Mouse (Mus musculus) hindbrain, embryonic 12.5 days (tissue): ENCODE results near the gene Atp6v0d1. TPM values are rescaled to one million over a fixed set of nuclear protein-coding genes. Genes with fewer than 3 reads are reported as not detected.
A peak's percentile ranks its signal among the peaks of the same experiment; 100 is the strongest.

ENCODE experiments used
- ATAC-seq: fragments of 200-750 bp; cut with Nextera tagmentation; 2 replicates; pipeline ENCODE4 v1.8.0; 2017; ENCODE audit warnings: moderate TSS enrichment; ENCODE audit not compliant: low FRiP score
- H3K27ac ChIP-seq: fragments of 300-500 bp; sonication (generic); 2 replicates; pipeline ENCODE4 v1.5.1; 2016; ENCODE audit warnings: mild to moderate bottlenecking
- H3K27me3 ChIP-seq: fragments of 300-500 bp; sonication (generic); 2 replicates; pipeline ENCODE4 v1.6.1; 2016; ENCODE audit warnings: mild to moderate bottlenecking
- H3K36me3 ChIP-seq: fragments of 300-500 bp; sonication (generic); 2 replicates; pipeline ENCODE4 v1.6.1; 2016; ENCODE audit warnings: mild to moderate bottlenecking
- H3K4me1 ChIP-seq: fragments of 300-500 bp; sonication (generic); 2 replicates; pipeline ENCODE4 v1.6.1; 2016
- H3K4me2 ChIP-seq: fragments of 300-500 bp; sonication (generic); replicated peaks from 2 replicates; pipeline ENCODE4 v1.6.1; 2016; ENCODE audit warnings: mild to moderate bottlenecking
- H3K4me3 ChIP-seq: fragments of 300-500 bp; sonication (generic); 2 replicates; pipeline ENCODE4 v1.5.1; 2016; ENCODE audit warnings: mild to moderate bottlenecking
- H3K9ac ChIP-seq: fragments of 300-500 bp; sonication (generic); 2 replicates; pipeline ENCODE4 v1.6.1; 2016; ENCODE audit warnings: mild to moderate bottlenecking, moderate library complexity
- H3K9me3 ChIP-seq: fragments of 300-500 bp; sonication (generic); replicated peaks from 2 replicates; pipeline ENCODE4 v1.6.1; 2016; ENCODE audit warnings: mild to moderate bottlenecking
- WGBS: fragments of 180-500 bp; shearing (Covaris S2); methylation state at CpG from one replicate; pipeline ENCODE4 v1.1.7; 2016; 5-methylcytosine and 5-hydroxymethylcytosine counted together
- polyA plus RNA-seq: library from polyadenylated mRNA; unstranded; fragments of >200 nt; fragmentation: Nextera tagmentation; extraction: Ambion mirVana; gene quantifications from 2 replicates; pipeline ENCODE4 v1.2.1, GENCODE M21; 2016

The Atp6v0d1 gene
- polyA plus RNA-seq = 117 and 127 TPM in 2 replicates

DNA sequence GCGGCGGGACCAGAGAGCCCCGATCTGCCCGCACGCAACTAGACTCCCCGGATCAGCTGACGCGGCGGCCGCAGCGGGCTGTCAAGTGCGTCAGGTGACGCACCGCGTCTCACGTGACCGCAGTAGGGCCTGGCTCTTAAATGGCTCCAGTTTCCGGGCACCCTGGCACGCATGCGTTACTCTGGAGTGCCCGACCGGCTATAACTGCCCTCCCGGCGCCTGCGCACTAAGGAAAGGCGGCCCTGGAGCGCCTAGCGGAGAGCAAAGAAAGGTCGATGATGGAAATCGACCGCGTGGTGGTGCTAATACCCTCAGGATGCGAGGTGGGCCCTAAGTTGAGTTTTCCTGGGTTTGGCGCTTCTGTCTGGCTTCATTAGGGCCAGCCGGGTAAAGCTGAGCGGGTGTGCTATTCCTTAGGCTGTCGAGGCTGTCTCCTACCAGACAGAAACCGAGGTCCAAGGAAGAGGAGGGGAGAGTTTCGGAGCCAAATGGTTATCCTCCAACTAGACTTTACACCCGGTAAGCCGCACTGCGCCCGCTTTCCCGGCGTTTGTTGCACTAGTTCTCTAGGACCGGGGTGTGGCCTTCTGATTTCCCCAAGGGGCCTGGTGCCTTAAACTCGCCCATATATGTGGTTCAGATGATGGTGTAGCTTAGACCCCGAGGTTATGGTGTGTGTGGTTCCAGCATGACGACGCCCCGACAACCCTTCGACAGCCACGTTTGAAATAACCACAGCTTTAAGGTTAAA is at the start of gene Atp6v0d1:
Gene Atp6v0d1, minus strand, starts transcription at position 96 of the 751 bp plus-strand sequence.
- 3% methylated on average over 53 of the region's 53 CpGs for WGBS
- ATAC-seq = peak; percentile 99
- Histone ChIP-seq H3K9me3 (no peaks in the 10 kb centered on the region), H3K36me3 (no peaks in the 10 kb centered on the region), H3K27me3 (no peaks in the 10 kb centered on the region; the same call in 1 of the 2 replicates), H3K27ac (peak within 1 kb of the TSS; percentile 85), H3K9ac (peak within 1 kb of the TSS; percentile 84), H3K4me1 (peaks cover 27% of the 10 kb centered on the region), H3K4me2 (peak within 1 kb of the TSS; percentile 80), H3K4me3 (peak within 1 kb of the TSS; percentile 76)

DNA sequence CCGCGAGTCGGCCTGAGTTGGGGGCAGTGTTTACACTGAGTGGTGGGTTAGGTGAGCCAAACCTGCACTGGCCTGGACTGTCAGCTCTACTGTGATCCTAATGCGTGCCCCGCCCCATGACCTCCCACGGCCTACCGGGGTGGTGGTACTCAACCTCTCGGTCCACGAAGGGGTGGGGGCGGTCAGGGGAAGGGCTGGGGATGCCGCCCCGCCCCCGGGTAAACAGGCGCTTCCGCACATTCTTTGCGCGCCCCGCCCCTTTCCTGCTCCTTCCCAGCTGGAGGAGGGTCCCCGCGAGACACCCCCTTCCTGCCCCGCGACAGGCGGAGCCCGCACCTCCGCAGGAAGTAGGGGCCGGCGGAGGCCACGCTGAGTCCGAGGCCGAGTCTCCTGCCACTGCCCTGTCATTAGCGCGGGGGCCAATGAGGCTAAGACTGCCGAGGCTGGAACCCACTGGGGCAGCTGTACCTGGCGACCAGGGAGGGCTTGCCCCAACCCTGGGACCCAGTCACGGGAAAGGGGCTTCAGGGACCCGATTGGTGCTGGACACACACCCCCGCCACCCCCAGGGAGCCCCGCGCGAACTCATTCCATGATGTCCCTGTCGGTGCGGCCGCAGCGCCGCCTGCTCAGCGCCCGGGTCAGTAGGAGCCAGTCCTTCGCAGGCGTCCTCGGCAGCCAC is 48.1 kb upstream of the Atp6v0d1 start:
- H3K36me3 ChIP-seq = peaks cover 43% of the 10 kb centered on the region
- H3K27me3 ChIP-seq = peaks cover 44% of the 10 kb centered on the region
- H3K4me1 ChIP-seq = peaks cover 17% of the 10 kb centered on the region
- H3K4me2 ChIP-seq = peak overlapping the region; percentile 94
- peak; percentile 61 for ATAC-seq
- peak overlapping the region; percentile 44 for H3K4me3 ChIP-seq
- 2% methylated on average over 50 of the region's 50 CpGs for WGBS
- peak overlapping the region; percentile 68 for H3K9ac ChIP-seq
- H3K27ac ChIP-seq = no peak overlapping the region
- no peaks in the 10 kb centered on the region for H3K9me3 ChIP-seq

DNA sequence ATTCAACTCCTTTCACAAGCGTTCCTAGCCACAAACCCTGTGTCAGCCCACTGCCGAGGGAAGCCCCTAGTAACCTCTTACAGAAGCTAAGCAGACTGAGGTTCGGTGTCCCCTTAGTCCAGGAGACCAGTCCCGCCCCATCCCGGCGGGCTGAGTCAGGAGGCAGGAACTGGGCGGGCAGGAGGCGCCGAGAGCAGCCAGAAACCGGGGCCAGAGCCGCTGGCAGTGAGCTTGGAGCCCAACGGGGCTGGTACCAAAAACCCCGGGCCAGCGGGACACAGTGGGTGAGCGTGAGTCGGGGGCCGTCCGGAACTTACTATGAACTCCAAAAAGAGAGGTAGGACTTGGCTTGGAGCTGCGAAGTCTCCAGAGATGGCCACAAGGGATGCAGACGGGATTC is 47.2 kb upstream of the Atp6v0d1 start:
- H3K4me1 ChIP-seq = peaks cover 17% of the 10 kb centered on the region
- H3K9me3 ChIP-seq = no peaks in the 10 kb centered on the region
- H3K4me2 ChIP-seq = peak overlapping the region; percentile 34
- H3K4me3 ChIP-seq = peak overlapping the region; percentile 16; the same call in 1 of the 2 replicates
- no peak overlapping the region for H3K27ac ChIP-seq
- no peak overlapping the region for H3K9ac ChIP-seq
- WGBS = 4% methylated on average over 20 of the region's 20 CpGs
- H3K27me3 ChIP-seq = peaks cover 44% of the 10 kb centered on the region
- H3K36me3 ChIP-seq = peaks cover 34% of the 10 kb centered on the region
- no peak for ATAC-seq

DNA sequence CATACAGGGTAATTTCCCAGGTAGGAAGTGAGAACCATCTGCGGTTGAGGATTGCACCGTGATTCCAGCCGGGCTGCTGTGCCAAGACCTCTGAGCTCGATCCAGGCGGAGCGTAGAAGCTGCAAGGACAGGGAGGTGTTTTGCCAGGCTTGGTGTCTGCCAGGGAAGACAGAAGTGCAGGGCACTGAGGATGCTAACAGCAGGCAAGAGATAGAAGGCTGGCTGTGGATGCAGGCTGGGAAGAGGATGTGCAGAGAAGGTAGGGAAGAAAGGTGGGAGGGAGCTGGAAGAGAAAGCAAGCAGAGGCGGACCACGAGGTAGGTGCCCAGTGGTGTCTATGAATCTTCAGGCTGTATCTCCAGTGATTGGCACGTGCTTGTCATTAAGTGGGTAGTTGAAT is 46.0 kb upstream of the Atp6v0d1 start:
- H3K9me3 ChIP-seq = no peaks in the 10 kb centered on the region
- WGBS = 84% methylated on average over 9 of the region's 9 CpGs
- no peak overlapping the region for H3K4me3 ChIP-seq
- peaks cover 44% of the 10 kb centered on the region for H3K27me3 ChIP-seq
- H3K36me3 ChIP-seq = peaks cover 22% of the 10 kb centered on the region
- H3K4me2 ChIP-seq = no peak overlapping the region
- H3K9ac ChIP-seq = no peak overlapping the region
- no peak overlapping the region for H3K27ac ChIP-seq
- ATAC-seq = no peak
- peaks cover 27% of the 10 kb centered on the region for H3K4me1 ChIP-seq

DNA sequence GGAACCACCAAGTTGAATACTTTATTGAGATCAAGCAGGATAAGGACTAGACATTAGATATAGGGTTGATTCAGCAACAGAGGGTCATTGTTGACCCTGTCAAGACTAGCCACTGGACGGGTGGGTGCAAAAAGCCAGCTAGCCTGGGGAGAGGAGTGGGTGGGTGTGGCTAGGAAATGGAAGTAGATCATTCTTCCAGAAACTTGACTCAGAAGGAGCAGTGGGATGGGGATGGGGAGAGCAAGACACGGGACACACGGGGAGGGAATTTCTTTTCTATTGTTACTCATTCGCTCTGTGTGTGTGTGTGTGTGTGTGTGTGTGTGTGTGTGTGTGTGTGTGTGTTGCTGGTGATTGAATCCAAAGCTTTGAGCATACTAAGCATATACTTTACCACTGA is 43.9 kb upstream of the Atp6v0d1 start:
- no peak overlapping the region for H3K9ac ChIP-seq
- H3K4me1 ChIP-seq = peaks cover 38% of the 10 kb centered on the region
- H3K27me3 ChIP-seq = peaks cover 33% of the 10 kb centered on the region
- H3K36me3 ChIP-seq = peaks cover under 1% of the 10 kb centered on the region; the same call in 1 of the 2 replicates
- H3K4me3 ChIP-seq = no peak overlapping the region
- 66% methylated on average over 4 of the region's 4 CpGs for WGBS
- H3K4me2 ChIP-seq = no peak overlapping the region
- no peak overlapping the region for H3K27ac ChIP-seq
- ATAC-seq = no peak
- no peaks in the 10 kb centered on the region for H3K9me3 ChIP-seq

DNA sequence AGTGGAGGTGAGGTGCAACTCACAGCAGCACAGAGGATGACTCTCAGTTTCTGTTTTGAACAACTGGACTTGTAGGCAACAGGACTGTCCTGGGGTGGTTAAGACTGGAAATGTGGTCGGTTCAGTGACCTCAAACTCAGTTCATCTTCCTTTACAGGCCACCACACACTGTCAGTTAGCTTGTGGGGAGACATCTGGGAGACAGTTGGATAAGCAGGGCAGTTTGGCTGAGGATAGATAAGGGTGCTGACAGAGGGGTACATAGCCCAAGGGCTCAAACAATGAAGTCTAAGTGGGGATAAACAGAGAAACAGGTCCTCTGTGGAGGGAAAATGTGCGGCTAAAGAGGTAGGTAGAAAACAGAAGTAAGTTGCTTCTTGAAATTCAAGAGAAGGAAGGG is 43.5 kb upstream of the Atp6v0d1 start:
- no peak overlapping the region for H3K4me2 ChIP-seq
- H3K36me3 ChIP-seq = no peaks in the 10 kb centered on the region
- 73% methylated on average over 2 of the region's 2 CpGs for WGBS
- H3K27ac ChIP-seq = no peak overlapping the region
- H3K27me3 ChIP-seq = peaks cover 29% of the 10 kb centered on the region
- no peak overlapping the region for H3K4me3 ChIP-seq
- H3K9ac ChIP-seq = no peak overlapping the region
- no peaks in the 10 kb centered on the region for H3K9me3 ChIP-seq
- H3K4me1 ChIP-seq = peaks cover 38% of the 10 kb centered on the region
- ATAC-seq = no peak

DNA sequence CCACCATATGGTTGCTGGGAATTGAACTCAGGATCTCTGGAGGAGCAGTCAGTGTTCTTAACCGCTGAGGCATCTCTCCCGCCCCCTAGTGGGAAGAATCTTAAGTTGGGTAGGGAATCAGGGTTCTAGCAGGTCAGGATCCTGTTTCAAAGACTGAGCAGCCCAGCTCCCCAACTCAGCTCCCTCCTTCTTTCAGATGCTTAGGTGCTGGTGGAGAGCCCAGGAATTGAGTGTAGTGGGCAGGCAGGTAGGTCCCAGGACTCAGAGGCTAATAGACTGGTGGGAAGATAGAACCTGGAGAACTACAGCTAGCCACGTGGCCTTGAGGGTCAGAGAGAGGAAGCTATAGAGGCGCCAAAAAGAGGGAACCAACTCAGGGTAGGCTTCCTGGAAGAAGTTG is 41.8 kb upstream of the Atp6v0d1 start:
- H3K4me2 ChIP-seq = no peak overlapping the region
- H3K27ac ChIP-seq = no peak overlapping the region
- H3K4me1 ChIP-seq = peaks cover 26% of the 10 kb centered on the region
- H3K9me3 ChIP-seq = no peaks in the 10 kb centered on the region
- peaks cover 24% of the 10 kb centered on the region for H3K27me3 ChIP-seq
- no peak overlapping the region for H3K4me3 ChIP-seq
- H3K9ac ChIP-seq = no peak overlapping the region
- ATAC-seq = no peak
- no peaks in the 10 kb centered on the region for H3K36me3 ChIP-seq
- WGBS = 26% methylated on average over 4 of the region's 4 CpGs

DNA sequence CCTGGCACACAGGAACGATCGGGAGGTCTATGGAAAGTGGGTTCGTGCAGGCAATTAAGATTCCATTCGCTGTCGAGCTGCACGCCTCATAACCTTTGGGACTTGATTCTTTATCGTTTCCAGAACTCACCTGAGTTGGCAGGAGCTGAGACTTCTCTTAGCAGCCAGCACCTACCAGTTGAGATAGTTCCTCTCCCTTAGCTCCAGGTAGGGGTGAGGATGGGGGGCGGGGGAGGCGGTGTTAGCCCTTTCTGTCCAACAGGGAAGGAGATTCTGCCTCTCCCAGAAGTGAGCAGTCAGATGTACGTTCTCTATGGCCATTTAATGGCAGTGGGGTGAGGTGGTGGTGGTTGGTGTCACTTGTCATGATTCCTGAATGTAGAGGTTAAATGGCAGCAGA is 41.2 kb upstream of the Atp6v0d1 start:
- WGBS = 6% methylated on average over 10 of the region's 10 CpGs
- no peaks in the 10 kb centered on the region for H3K9me3 ChIP-seq
- peaks cover 26% of the 10 kb centered on the region for H3K4me1 ChIP-seq
- peak overlapping the region; percentile 89 for H3K4me2 ChIP-seq
- H3K36me3 ChIP-seq = no peaks in the 10 kb centered on the region
- H3K9ac ChIP-seq = peak overlapping the region; percentile 94
- H3K27ac ChIP-seq = peak overlapping the region; percentile 91; the same call in 1 of the 2 replicates
- peaks cover 17% of the 10 kb centered on the region for H3K27me3 ChIP-seq
- H3K4me3 ChIP-seq = peak overlapping the region; percentile 86
- ATAC-seq = no peak

DNA sequence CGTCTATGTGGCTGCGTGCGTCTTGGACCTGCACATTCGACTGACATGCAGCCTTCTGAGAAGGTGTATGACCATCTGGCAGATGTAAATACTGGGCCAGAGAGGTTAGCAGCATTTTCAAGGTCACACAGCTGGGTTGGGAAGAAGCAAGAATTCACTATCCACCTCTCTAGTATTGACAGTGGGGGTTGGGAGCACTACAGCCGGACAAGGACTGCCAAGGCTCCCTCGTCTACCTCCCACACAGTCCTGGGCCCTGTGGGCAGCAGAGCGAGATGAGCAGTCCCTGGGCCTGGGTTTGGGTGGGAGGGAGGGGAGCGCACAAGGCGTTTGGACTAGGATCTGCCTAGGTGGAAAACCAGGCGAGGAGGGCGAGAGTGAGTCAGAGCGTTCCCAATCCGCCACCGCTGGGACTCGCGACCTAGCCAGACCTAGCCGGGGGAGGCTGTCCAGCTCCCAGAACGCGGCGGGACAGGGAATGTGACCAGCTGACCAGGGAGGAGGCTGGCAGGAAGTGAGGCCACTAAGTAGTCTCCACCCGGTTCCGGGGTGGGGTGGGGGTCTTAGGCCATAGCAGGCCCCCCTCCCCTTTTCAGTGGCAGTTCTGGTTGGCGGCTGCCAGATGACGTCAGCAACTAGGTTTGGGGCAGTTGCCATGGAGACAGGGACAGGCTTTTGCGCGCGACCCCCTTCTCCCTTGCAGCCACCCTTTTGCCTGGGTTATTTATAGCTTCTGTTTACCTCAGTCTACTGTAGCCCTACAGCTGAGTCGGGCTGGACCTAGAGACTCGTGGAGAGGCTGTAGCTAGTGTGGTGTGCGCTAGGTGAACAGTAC is 40.6 kb upstream of the Atp6v0d1 start:
- peak; percentile 81 for ATAC-seq

DNA sequence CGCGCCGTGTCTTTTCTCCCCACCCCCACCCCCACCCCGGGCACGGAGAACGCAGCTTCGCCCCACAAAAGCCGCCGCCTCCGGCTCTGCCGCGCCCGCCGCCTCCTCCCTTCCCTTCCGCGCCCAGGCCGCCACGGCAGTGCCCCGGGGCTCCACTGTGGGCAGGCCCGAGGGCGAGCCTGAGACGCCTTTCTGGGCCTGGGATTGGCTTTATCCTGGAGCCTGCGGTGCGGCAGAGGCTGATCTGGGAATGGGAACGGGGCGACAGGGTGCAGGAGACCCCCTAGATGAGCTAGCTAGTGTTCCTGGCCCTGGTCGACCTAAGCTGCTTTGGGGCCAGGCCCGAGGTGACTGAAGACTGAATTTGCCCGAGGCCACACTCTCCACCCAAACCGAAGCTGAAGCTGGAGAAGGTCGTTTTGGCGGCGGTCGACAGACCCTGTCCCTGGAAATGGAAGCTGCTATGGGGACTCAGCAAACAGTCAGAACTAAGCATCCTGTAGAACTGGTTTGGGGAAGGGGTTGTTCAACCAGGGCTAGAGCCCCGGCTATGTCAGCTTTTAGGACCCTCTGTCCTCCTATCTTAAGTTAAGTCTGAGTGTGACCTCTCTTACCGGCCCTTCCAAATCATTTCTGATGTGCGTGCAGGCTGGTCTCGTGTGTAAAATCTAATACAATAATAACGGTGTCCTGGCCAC is 39.8 kb upstream of the Atp6v0d1 start:
- H3K9me3 ChIP-seq = no peaks in the 10 kb centered on the region
- 1% methylated on average over 38 of the region's 39 CpGs for WGBS

More for the DNA sequence above, 40.6 kb upstream of the Atp6v0d1 start:
- Histone ChIP-seq H3K4me1 (peaks cover 26% of the 10 kb centered on the region), H3K4me2 (peak overlapping the region; percentile 89), H3K27me3 (peaks cover 11% of the 10 kb centered on the region; the same call in 1 of the 2 replicates), H3K9me3 (no peaks in the 10 kb centered on the region), H3K36me3 (no peaks in the 10 kb centered on the region), H3K4me3 (peak overlapping the region; percentile 86), H3K9ac (peak overlapping the region; percentile 94), H3K27ac (peak overlapping the region; percentile 91)
- WGBS = 2% methylated on average over 28 of the region's 30 CpGs

DNA sequence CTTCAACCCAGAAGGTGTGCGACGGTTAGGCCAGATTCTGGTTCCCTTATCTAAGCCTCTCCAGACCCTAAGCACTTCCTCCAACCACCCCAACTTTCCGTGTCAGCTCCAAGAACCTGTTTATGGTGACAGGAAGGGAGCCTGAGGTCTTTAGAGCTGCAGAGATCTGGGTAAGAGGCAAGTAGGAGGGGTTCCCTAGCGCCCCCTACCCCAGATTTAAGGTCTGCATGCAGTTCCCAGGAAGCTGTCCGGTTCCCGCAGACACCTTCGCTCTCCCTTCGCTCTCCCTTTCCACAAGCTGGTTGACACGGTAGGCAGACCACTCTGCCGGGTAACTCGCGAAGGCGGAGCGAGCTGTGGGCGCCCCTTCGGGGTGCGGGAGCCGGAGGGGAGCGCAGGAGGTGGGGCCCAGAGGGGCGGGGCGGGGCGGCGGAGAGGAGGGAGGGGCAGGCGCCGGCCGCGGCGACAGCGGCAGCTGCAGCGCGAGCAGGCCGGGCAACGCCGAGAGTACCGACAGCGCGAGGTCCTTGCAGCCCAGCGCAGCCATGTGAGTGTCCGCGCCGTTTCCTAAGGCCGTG is 39.0 kb upstream of the Atp6v0d1 start, which contains the start of gene Ripor1:
Gene Ripor1, plus strand, starts transcription at position 452 of the 578 bp plus-strand sequence.
- peaks cover 26% of the 10 kb centered on the region for H3K4me1 ChIP-seq
- H3K27me3 ChIP-seq = peaks cover 7% of the 10 kb centered on the region; the same call in 1 of the 2 replicates
- no peaks in the 10 kb centered on the region for H3K9me3 ChIP-seq
- peak; percentile 81 for ATAC-seq
- H3K27ac ChIP-seq = peak within 1 kb of the TSS; percentile 91
- H3K36me3 ChIP-seq = no peaks in the 10 kb centered on the region
- WGBS = 1% methylated on average over 32 of the region's 42 CpGs
- H3K9ac ChIP-seq = peak within 1 kb of the TSS; percentile 94
- peak within 1 kb of the TSS; percentile 86 for H3K4me3 ChIP-seq
- peak within 1 kb of the TSS; percentile 89 for H3K4me2 ChIP-seq

More for the DNA sequence above, 39.8 kb upstream of the Atp6v0d1 start:
- H3K9ac ChIP-seq = peak overlapping the region; percentile 94
- peak overlapping the region; percentile 86 for H3K4me3 ChIP-seq
- H3K36me3 ChIP-seq = no peaks in the 10 kb centered on the region
- peak overlapping the region; percentile 89 for H3K4me2 ChIP-seq
- peaks cover 26% of the 10 kb centered on the region for H3K4me1 ChIP-seq
- H3K27me3 ChIP-seq = peaks cover 7% of the 10 kb centered on the region; the same call in 1 of the 2 replicates
- peak; percentile 41 for ATAC-seq
- peak overlapping the region; percentile 91 for H3K27ac ChIP-seq
